ENCODE assay signal across 18 mouse cellular contexts in genomic region chr10:60455193-60455592, GRCm38 (mm10). TPM values are rescaled to one million over a fixed set of nuclear protein-coding genes. Genes with fewer than 3 reads are reported as not detected.
"Had no signal": no experiment of that assay in that cellular context is flagged by ENCODE, and none has a peak within 500 bp of the region (broad histone marks: within the 10 kb centered on the region; RNA-seq: fewer than 3 reads in every experiment).

No protein-coding gene starts in this region.

- ATAC-seq: midbrain, embryonic 13.5 days; midbrain, embryonic 15.5 days had no signal

- H3K36me3 ChIP-seq: midbrain, embryonic 13.5 days; midbrain, embryonic 15.5 days; neural tube, embryonic 12.5 days had no signal

- H3K4me3 ChIP-seq: megakaryocyte, embryonic 14.5 days; midbrain, embryonic 13.5 days; midbrain, embryonic 15.5 days; neural tube, embryonic 12.5 days had no signal

- H3K27me3 ChIP-seq: midbrain, embryonic 13.5 days; midbrain, embryonic 15.5 days; neural tube, embryonic 12.5 days had no signal

- H3K27ac ChIP-seq: macrophage; midbrain, embryonic 13.5 days; midbrain, embryonic 15.5 days; neural tube, embryonic 12.5 days had no signal

- H3K4me2 ChIP-seq: lung, embryonic 14.5 days; midbrain, embryonic 11.5 days; midbrain, embryonic 13.5 days; midbrain, embryonic 15.5 days; neural tube, embryonic 12.5 days had no signal

- DNase-seq: lung, adult 18-20 months; lung, embryonic 14.5 days; lung, postnatal 10 days; right cerebral cortex, postnatal 14 days; thymus, adult 2 months; thymus, postnatal 25 days; thymus, postnatal 4 days had no signal

- H3K9ac ChIP-seq: lung, embryonic 14.5 days; midbrain, embryonic 13.5 days; midbrain, embryonic 15.5 days; neural tube, embryonic 12.5 days had no signal

- H3K9me3 ChIP-seq: midbrain, embryonic 13.5 days; midbrain, embryonic 15.5 days had no signal

- H3K4me1 ChIP-seq: midbrain, embryonic 15.5 days had no signal

RNA-seq across cellular contexts. Expression of gene Gm17455, which starts 55.7 kb away (rescaled TPM):
- total RNA-seq: megakaryocyte progenitor cell, adult 5-6 weeks; monocyte, adult 5-6 weeks had no signal
- polyA plus RNA-seq: liver, embryonic 16.5 days; macrophage; stomach, embryonic 16.5 days; testis, adult 2 months had no signal
